Mouse (Mus musculus) forebrain, embryonic 10.5 days (tissue): ENCODE results near the gene Ryr1. TPM values are rescaled to one million over a fixed set of nuclear protein-coding genes. Genes with fewer than 3 reads are reported as not detected.
A peak's percentile ranks its signal among the peaks of the same experiment; 100 is the strongest.

ENCODE experiments used
- DNase-seq: peaks from one replicate; pipeline ENCODE4 v3.0.0-alpha.2; 2017; ENCODE audit warnings: low spot score; ENCODE audit errors: extremely low spot score
- H3K27ac ChIP-seq: fragments of 300-500 bp; sonication (generic); 2 replicates; pipeline ENCODE4 v1.5.1; 2016; ENCODE audit warnings: mild to moderate bottlenecking
- H3K27me3 ChIP-seq: fragments of 300-500 bp; sonication (generic); 2 replicates; pipeline ENCODE4 v1.6.1; 2016; ENCODE audit warnings: mild to moderate bottlenecking; ENCODE audit not compliant: poor library complexity, severe bottlenecking
- H3K36me3 ChIP-seq: fragments of 300-500 bp; sonication (generic); replicated peaks from 2 replicates; pipeline ENCODE4 v1.6.1; 2016; ENCODE audit warnings: mild to moderate bottlenecking, moderate library complexity
- H3K4me1 ChIP-seq: fragments of 300-500 bp; sonication (generic); 2 replicates; pipeline ENCODE4 v1.6.1; 2016
- H3K4me3 ChIP-seq: fragments of 300-500 bp; sonication (generic); 2 replicates; pipeline ENCODE4 v1.5.1; 2016; ENCODE audit warnings: mild to moderate bottlenecking, moderate library complexity
- H3K9me3 ChIP-seq: fragments of 300-500 bp; sonication (generic); 2 replicates; pipeline ENCODE4 v1.6.1; 2016; ENCODE audit warnings: mild to moderate bottlenecking, moderate library complexity
- WGBS: fragments of 180-500 bp; shearing (Covaris S2); methylation state at CpG from one replicate; pipeline ENCODE4 v1.1.7; 2016; 5-methylcytosine and 5-hydroxymethylcytosine counted together
- polyA plus RNA-seq: library from polyadenylated mRNA; unstranded; fragments of >200 nt; fragmentation: Nextera tagmentation; extraction: Ambion mirVana; gene quantifications from 2 replicates; pipeline ENCODE4 v1.2.1, GENCODE M21; 2016

Ryr1 gene
- polyA plus RNA-seq, 1 experiment from 2014 or later: 1.0 TPM

DNA sequence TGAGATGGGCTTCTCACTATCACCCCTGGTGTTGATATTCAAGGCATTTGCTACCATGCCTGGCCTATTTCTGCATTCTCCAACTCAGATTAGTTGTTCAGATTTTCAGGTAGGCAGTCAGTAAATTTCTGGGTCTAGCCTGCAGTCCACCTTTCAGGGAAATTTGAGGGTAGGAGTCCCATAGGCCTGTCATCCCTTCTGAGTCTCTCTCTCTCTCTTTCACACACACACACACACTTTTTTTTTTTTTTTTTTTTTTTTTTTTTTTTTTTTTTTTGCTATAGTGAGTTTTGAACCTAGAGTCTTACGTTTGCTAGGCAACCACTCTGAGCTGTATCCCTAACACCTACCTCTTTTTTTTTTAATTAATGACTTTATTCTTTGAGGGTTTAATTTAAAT, 140.5 kb downstream of the Ryr1 start:
- no peak for DNase-seq
- H3K4me1 ChIP-seq: peaks cover 28% of the 10 kb centered on the region
- WGBS: 93% methylated on average over 1 of the region's 1 CpGs
- no peaks in the 10 kb centered on the region for H3K27me3 ChIP-seq
- H3K36me3 ChIP-seq: peaks cover 8% of the 10 kb centered on the region
- no peaks in the 10 kb centered on the region for H3K9me3 ChIP-seq
- H3K4me3 ChIP-seq: no peak overlapping the region
- H3K27ac ChIP-seq: no peak overlapping the region

GRCm38 (mm10) chr7:28983849-28984248, 141.1 kb downstream of the Ryr1 start:
- 75% methylated on average over 4 of the region's 4 CpGs for WGBS
- H3K4me1 ChIP-seq: peaks cover 28% of the 10 kb centered on the region
- DNase-seq: no peak
- H3K9me3 ChIP-seq: no peaks in the 10 kb centered on the region
- H3K4me3 ChIP-seq: no peak overlapping the region
- H3K36me3 ChIP-seq: peaks cover 14% of the 10 kb centered on the region
- no peaks in the 10 kb centered on the region for H3K27me3 ChIP-seq
- H3K27ac ChIP-seq: no peak overlapping the region

DNA sequence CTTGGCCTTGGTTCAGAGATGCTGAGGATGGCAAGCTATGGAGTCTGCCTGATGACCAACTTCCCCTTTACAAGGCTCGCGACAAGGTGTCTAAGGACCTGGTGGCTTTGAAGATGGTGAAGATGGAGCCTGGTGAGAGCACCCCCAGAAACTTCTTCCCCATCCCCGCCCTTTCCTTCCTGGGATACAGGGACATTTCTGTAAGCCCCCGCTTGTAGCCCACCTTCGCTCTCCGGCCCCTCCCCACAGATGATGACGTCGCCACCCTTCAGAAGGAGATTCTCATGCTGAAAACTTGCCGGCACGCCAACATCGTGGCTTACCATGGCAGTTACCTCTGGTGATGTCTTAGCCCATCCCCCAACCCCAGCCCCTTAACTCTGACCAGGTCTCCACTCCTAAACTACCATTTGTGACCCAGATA, 141.8 kb downstream of the Ryr1 start:
- H3K36me3 ChIP-seq: peaks cover 21% of the 10 kb centered on the region
- DNase-seq: no peak
- peak overlapping the region; percentile 92 for H3K27ac ChIP-seq
- H3K27me3 ChIP-seq: no peaks in the 10 kb centered on the region
- H3K4me1 ChIP-seq: peaks cover 28% of the 10 kb centered on the region
- WGBS: 72% methylated on average over 11 of the region's 11 CpGs
- H3K9me3 ChIP-seq: no peaks in the 10 kb centered on the region
- peak overlapping the region; percentile 89 for H3K4me3 ChIP-seq

- H3K27ac ChIP-seq: peak overlapping the region; percentile 92
- no peaks in the 10 kb centered on the region for H3K9me3 ChIP-seq
- DNase-seq: no peak
- peaks cover 28% of the 10 kb centered on the region for H3K36me3 ChIP-seq
- H3K27me3 ChIP-seq: no peaks in the 10 kb centered on the region
- WGBS: 14% methylated on average over 19 of the region's 19 CpGs
- peak overlapping the region; percentile 89 for H3K4me3 ChIP-seq
- H3K4me1 ChIP-seq: peaks cover 28% of the 10 kb centered on the region
These were observed 142.5 kb downstream of the Ryr1 start for GRCm38 (mm10) chr7:28982274-28983013.

DNA sequence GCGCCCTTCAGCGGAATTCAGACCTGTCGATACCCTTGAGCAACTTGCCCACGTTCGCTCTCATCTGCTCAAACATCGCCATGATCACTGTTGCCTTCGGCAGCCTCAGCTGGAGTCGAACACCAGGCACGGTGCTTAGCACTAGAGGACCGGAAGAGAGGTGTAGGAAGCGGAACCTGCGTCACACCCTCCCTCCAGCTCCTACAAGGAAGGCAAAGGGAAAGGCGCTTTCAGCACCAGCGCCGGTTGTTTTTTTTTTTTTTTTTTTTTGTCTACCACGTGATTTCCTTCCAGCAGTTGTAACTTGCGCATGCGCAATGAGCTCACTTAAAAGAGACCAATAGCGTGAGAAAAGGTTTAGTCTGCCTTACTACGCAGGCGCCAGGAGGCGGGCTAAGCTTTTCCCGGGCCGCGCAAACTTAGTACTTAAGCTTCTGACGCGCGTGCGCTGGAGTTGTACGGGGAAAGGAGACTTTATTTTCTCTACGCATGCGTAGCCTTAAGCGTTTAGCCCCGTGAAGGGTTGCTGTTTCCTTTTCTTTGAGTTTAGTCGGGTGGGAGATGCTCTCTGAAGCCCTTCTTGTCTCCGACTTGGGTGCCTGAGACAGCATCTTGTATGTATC, 143.2 kb downstream of the Ryr1 start, which contains the start of the genes Eif3k and Map4k1:
TSS of gene Eif3k (minus strand) at position 214 of the 623 bp plus-strand sequence.
TSS of gene Map4k1 (plus strand) at position 400 of the 623 bp plus-strand sequence.
- peak within 1 kb of the TSS; percentile 89 for H3K4me3 ChIP-seq
- DNase-seq: peak; percentile 96
- H3K27me3 ChIP-seq: no peaks in the 10 kb centered on the region
- H3K4me1 ChIP-seq: peaks cover 28% of the 10 kb centered on the region
- peak within 1 kb of the TSS; percentile 92 for H3K27ac ChIP-seq
- no peaks in the 10 kb centered on the region for H3K9me3 ChIP-seq
- under 1% methylated on average over 36 of the region's 36 CpGs for WGBS
- peaks cover 34% of the 10 kb centered on the region for H3K36me3 ChIP-seq

- H3K4me3 ChIP-seq: no peak overlapping the region
- DNase-seq: no peak
- no peaks in the 10 kb centered on the region for H3K27me3 ChIP-seq
- peaks cover 72% of the 10 kb centered on the region for H3K36me3 ChIP-seq
- no peaks in the 10 kb centered on the region for H3K9me3 ChIP-seq
- peaks cover 16% of the 10 kb centered on the region for H3K4me1 ChIP-seq
- WGBS: 95% methylated on average over 9 of the region's 9 CpGs
- H3K27ac ChIP-seq: no peak overlapping the region
These were observed 147.4 kb downstream of the Ryr1 start for GRCm38 (mm10) chr7:28977556-28977955.

GRCm38 (mm10) chr7:28973025-28973424, 152.0 kb downstream of the Ryr1 start:
- Histone ChIP-seq H3K4me3 (no peak overlapping the region), H3K9me3 (no peaks in the 10 kb centered on the region), H3K36me3 (peaks cover 90% of the 10 kb centered on the region), H3K4me1 (0 out of 2 replicates have a peak, but pooled peaks cover 4% of the 10 kb centered on the region), H3K27ac (no peak overlapping the region), H3K27me3 (no peaks in the 10 kb centered on the region)
- WGBS: 83% methylated on average over 8 of the region's 8 CpGs
- no peak for DNase-seq

GRCm38 (mm10) chr7:28972542-28972985, 152.4 kb downstream of the Ryr1 start:
- 69% methylated on average over 8 of the region's 8 CpGs for WGBS
- Histone ChIP-seq H3K4me1 (0 out of 2 replicates have a peak, but pooled peaks cover 4% of the 10 kb centered on the region), H3K4me3 (no peak overlapping the region), H3K9me3 (no peaks in the 10 kb centered on the region), H3K36me3 (peaks cover 85% of the 10 kb centered on the region), H3K27ac (no peak overlapping the region), H3K27me3 (no peaks in the 10 kb centered on the region)
- DNase-seq: peak; percentile 81

- H3K4me3 ChIP-seq: no peak overlapping the region
- H3K36me3 ChIP-seq: peaks cover 78% of the 10 kb centered on the region
- H3K9me3 ChIP-seq: no peaks in the 10 kb centered on the region
- no peak for DNase-seq
- 0 out of 2 replicates have a peak, but pooled peaks cover 5% of the 10 kb centered on the region for H3K4me1 ChIP-seq
- no peaks in the 10 kb centered on the region for H3K27me3 ChIP-seq
- H3K27ac ChIP-seq: no peak overlapping the region
- 95% methylated on average over 6 of the region's 6 CpGs for WGBS
These were observed 153.2 kb downstream of the Ryr1 start for GRCm38 (mm10) chr7:28971770-28972269.

- no peak overlapping the region; the same call in 1 of the 2 replicates for H3K4me3 ChIP-seq
- no peaks in the 10 kb centered on the region for H3K9me3 ChIP-seq
- WGBS: 85% methylated on average over 7 of the region's 7 CpGs
- H3K4me1 ChIP-seq: 0 out of 2 replicates have a peak, but pooled peaks cover 7% of the 10 kb centered on the region
- no peak for DNase-seq
- peaks cover 70% of the 10 kb centered on the region for H3K36me3 ChIP-seq
- H3K27ac ChIP-seq: no peak overlapping the region
- no peaks in the 10 kb centered on the region for H3K27me3 ChIP-seq
These were observed 153.9 kb downstream of the Ryr1 start for GRCm38 (mm10) chr7:28971029-28971428.

DNA sequence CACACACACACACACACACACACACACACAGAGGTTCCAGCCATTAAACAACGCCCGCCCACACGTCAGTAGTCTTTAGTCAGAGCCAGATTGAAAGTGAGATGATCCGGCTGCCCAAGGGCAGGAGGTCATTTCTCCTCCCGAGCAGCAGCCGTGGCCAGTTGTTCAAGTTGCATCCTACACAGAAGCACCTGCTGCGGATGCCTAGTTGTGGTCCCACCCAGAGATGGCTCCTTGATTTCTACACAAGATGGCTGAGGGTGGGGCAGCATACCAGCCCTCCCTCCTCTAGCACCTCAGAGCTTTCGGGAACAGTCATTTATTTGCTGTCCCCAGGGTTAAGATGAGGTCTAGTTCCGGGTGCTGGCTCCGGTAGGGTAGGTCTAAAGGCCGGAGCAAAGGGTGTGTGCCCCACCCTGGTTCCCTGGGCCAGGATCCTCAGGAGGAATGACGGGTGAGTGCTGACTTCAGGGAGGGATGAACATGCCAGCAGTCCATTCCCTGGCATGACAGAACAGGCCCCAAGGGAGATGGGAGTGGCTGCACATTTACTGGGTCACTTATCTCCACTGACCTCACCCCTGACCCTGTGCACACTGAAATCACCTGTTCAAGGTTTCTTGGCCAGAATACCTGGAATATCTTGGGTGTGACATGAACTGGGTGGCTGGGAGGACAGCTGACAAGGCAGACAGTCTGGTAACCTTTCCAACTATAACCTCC, 155.1 kb downstream of the Ryr1 start:
- Histone ChIP-seq H3K9me3 (no peaks in the 10 kb centered on the region), H3K4me3 (no peak overlapping the region), H3K4me1 (peaks cover 7% of the 10 kb centered on the region; the same call in 1 of the 2 replicates), H3K27me3 (no peaks in the 10 kb centered on the region), H3K36me3 (peaks cover 61% of the 10 kb centered on the region), H3K27ac (no peak overlapping the region)
- 84% methylated on average over 12 of the region's 12 CpGs for WGBS
- no peak for DNase-seq

DNA sequence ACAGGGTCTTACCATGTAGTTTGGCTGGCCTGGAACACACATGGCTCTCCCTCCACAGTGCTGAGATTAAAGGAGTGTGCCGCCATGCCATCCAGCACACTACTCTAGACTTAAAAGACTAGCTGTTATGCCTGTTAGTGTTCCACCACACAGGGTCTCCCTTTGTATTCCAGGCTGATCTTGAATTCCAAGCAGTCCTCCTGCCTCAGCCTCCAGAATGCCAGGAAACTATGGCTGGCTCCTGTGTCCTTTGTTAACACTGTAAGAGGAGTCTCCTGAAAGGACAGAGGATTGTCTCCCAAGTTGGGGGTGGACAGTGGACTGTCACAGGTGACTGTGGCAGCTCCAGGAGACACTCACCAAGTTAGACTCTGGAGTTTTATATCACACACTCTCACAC, 155.7 kb downstream of the Ryr1 start:
- no peak for DNase-seq
- H3K9me3 ChIP-seq: no peaks in the 10 kb centered on the region
- WGBS: 97% methylated on average over 1 of the region's 1 CpGs
- H3K27ac ChIP-seq: no peak overlapping the region
- H3K4me3 ChIP-seq: no peak overlapping the region
- no peaks in the 10 kb centered on the region for H3K27me3 ChIP-seq
- H3K36me3 ChIP-seq: peaks cover 55% of the 10 kb centered on the region
- H3K4me1 ChIP-seq: peaks cover 11% of the 10 kb centered on the region; the same call in 1 of the 2 replicates
